Mouse (Mus musculus): ENCODE measurements around the gene Rnf31. TPM values are rescaled to one million over a fixed set of nuclear protein-coding genes. Genes with fewer than 3 reads are reported as not detected.

The Rnf31 gene
- polyA plus RNA-seq, 1 experiment from 2014 or later, result 22.0 TPM

DNA sequence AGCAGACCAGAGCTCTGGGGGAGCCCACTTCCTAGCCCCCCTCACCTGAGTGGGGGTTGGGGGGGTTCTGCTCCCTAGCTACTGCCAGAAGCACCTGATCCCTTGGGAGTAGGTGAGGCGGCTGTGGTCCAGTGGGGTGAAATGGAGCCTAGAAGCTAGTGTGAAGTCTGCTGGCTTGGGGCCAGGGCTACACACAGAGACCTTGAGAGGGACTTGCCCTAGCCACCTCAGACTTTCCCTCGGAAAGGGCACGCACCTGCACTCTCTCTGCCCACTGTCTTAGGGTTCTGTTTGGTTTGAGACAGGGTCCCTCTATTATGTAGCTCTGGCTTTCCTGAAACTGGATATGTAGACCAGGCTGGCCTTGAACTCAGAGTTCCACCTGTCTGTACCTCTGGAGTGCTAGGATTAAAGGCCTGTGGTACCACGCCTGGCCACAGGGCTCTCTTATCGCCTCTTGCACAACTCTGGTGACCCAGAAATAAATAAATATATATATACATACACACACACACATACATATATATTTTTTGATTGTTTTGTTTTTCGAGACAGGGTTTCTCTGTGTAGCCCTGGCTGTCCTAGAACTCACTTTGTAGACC is 12.7 kb upstream of the Rnf31 start:
- H3K9ac ChIP-seq (replicated peaks), result peak overlapping the region; percentile 87
- peaks cover 18% of the 10 kb centered on the region for H3K4me1 ChIP-seq
- H3K27ac ChIP-seq (replicated peaks), result peak overlapping the region; percentile 89
- peak; percentile 51 for ATAC-seq (ENCODE audit: low FRiP score)
- no peaks in the 10 kb centered on the region for H3K9me3 ChIP-seq (replicated peaks)
- H3K4me2 ChIP-seq, result peak overlapping the region; percentile 91
- H3K4me3 ChIP-seq (replicated peaks), result peak overlapping the region; percentile 74
- WGBS, result 34% methylated on average over 6 of the region's 6 CpGs
- peaks cover 21% of the 10 kb centered on the region for H3K36me3 ChIP-seq
- no peaks in the 10 kb centered on the region for H3K27me3 ChIP-seq (replicated peaks)

DNA sequence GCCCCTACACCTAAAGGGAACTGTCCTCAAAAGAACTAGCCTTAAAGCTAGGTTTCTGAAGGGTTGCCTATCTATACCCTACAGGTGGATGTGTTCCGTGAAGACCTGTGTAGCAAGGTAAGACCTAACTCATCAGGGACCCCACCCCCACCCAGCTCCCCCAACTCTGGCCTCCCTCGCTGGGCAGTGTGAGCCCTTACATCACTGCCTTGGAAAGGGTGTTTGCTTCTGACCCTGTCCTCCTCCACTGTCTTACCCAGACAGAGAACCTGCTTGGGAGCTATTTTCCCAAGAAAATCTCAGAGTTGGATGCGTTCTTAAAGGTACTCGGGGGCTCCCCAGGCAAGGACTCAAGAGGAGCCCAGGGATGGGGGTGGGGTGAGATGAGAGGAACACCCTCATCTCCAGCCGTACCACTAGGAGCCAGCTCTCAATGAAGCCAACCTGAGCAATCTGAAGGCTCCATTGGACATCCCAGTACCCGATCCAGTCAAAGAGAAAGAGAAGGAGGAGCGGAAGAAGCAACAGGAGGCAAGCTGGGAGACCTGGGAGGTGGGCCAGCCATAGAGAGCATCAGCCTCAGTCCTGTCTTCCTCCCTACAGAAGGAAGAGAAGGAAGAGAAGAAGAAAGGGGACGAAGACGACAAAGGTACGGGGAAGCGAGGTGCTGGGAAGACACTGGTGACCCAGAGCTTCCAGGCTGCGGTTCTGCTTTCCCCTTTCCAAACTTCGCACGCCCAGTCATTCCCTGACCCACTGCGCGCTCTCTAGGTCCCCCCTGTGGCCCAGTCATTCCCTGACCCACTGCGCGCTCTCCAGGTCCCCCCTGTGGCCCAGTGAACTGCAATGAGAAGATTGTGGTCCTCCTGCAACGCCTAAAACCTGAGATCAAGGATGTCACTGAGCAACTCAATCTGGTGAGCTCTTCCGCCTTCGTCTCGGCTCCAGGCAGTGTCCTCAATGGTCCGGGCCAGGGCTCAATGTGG is 11.7 kb upstream of the Rnf31 start:
- H3K4me3 ChIP-seq (replicated peaks), result no peak overlapping the region
- no peak for ATAC-seq (ENCODE audit: low FRiP score)
- no peaks in the 10 kb centered on the region for H3K9me3 ChIP-seq (replicated peaks)
- H3K9ac ChIP-seq (replicated peaks), result no peak overlapping the region
- WGBS, result 89% methylated on average over 23 of the region's 23 CpGs
- H3K36me3 ChIP-seq, result peaks cover 21% of the 10 kb centered on the region
- H3K4me1 ChIP-seq, result peaks cover 22% of the 10 kb centered on the region
- H3K27me3 ChIP-seq (replicated peaks), result no peaks in the 10 kb centered on the region
- H3K27ac ChIP-seq (replicated peaks), result no peak overlapping the region
- H3K4me2 ChIP-seq, result 0 out of 2 replicates have a peak overlapping the region, but pooled peaks have one; percentile 91

DNA sequence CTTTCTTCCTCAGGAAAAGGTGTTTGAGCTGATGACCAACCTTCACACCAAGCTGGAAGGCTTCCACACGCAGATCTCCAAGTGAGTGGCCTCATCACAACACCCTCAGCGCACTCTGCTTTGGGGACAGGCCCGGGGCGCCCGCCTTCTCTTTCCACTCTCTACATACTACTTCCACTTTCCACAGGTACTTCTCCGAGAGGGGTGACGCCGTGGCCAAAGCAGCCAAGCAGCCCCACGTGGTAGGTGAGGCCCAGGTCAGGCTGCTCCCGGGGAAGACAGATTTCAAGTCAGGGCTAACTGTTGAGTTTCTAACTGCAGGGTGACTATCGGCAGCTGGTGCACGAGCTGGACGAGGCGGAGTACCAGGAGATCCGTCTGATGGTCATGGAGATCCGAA is 10.8 kb upstream of the Rnf31 start:
- Histone ChIP-seq H3K9me3 (replicated peaks) (no peaks in the 10 kb centered on the region), H3K27ac (replicated peaks) (no peak overlapping the region), H3K4me3 (replicated peaks) (no peak overlapping the region), H3K4me1 (peaks cover 32% of the 10 kb centered on the region), H3K27me3 (replicated peaks) (no peaks in the 10 kb centered on the region), H3K36me3 (peaks cover 21% of the 10 kb centered on the region), H3K9ac (replicated peaks) (no peak overlapping the region), H3K4me2 (no peak overlapping the region)
- 95% methylated on average over 16 of the region's 16 CpGs for WGBS
- no peak for ATAC-seq (ENCODE audit: low FRiP score)

DNA sequence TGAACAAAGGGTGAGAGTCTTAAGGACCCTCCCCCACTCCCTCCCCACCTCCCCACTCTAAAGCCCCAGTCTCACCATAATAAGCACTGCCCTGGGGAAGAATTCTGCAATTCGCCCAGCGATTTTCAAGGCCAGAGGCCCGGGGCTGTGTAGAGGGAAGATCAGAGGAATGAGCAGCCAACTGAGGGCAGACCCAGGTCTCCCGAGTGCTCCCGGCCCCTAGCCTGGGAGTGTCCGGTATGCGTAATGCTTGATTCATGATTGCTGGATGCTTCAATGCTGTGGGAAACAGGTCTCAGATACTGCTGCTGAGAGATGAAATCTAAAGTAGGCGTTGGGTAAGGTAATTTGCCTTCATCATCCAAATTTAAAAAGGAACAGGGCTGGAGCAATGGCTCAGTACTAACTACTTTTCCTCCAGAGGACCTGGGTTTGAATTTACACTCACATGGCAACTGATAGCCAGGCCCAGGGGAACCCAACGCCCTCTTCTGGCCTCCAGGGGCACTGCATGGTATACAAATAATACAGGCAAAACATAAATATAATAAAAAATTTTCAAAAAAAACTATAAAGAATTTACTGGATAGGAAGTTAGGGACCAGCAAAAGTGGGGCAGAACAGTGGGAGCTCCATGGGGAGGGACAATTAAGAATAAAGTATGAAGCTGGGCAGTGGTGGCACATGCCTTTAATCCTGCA is 9.4 kb upstream of the Rnf31 start:
- H3K36me3 ChIP-seq, result peaks cover 23% of the 10 kb centered on the region
- H3K4me3 ChIP-seq (replicated peaks), result no peak overlapping the region
- no peaks in the 10 kb centered on the region for H3K9me3 ChIP-seq (replicated peaks)
- H3K9ac ChIP-seq (replicated peaks), result no peak overlapping the region
- peaks cover 32% of the 10 kb centered on the region for H3K4me1 ChIP-seq
- ATAC-seq (ENCODE audit: low FRiP score), result no peak
- 79% methylated on average over 9 of the region's 9 CpGs for WGBS
- no peak overlapping the region for H3K27ac ChIP-seq (replicated peaks)
- no peak overlapping the region for H3K4me2 ChIP-seq
- no peaks in the 10 kb centered on the region for H3K27me3 ChIP-seq (replicated peaks)

DNA sequence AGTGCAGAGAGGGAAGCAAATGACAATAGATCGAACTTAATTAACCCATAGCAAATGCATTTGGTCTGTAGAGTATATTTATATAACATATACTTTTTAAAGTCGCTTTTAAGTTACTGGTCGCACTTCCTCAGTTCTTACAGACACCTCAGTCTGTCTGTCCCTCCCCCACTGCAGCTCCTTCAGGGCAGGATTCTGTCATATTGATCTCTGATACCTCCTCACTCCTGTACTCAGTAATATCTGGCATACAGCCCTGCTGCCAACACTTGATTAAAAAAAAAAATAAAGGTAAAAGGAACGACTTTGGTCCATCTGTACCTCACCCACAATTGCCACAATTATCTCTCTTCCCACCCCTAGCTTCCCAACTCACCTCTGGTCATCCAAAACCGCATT is 7.2 kb upstream of the Rnf31 start:
- H3K4me1 ChIP-seq, result peaks cover 19% of the 10 kb centered on the region
- no peaks in the 10 kb centered on the region for H3K9me3 ChIP-seq (replicated peaks)
- WGBS, result 36% methylated on average over 5 of the region's 5 CpGs
- peak overlapping the region; percentile 76 for H3K4me2 ChIP-seq
- peak overlapping the region; percentile 68 for H3K9ac ChIP-seq (replicated peaks)
- peak overlapping the region; percentile 55 for H3K4me3 ChIP-seq (replicated peaks)
- H3K36me3 ChIP-seq, result peaks cover 33% of the 10 kb centered on the region
- no peaks in the 10 kb centered on the region for H3K27me3 ChIP-seq (replicated peaks)
- no peak for ATAC-seq (ENCODE audit: low FRiP score)
- H3K27ac ChIP-seq (replicated peaks), result peak overlapping the region; percentile 70

DNA sequence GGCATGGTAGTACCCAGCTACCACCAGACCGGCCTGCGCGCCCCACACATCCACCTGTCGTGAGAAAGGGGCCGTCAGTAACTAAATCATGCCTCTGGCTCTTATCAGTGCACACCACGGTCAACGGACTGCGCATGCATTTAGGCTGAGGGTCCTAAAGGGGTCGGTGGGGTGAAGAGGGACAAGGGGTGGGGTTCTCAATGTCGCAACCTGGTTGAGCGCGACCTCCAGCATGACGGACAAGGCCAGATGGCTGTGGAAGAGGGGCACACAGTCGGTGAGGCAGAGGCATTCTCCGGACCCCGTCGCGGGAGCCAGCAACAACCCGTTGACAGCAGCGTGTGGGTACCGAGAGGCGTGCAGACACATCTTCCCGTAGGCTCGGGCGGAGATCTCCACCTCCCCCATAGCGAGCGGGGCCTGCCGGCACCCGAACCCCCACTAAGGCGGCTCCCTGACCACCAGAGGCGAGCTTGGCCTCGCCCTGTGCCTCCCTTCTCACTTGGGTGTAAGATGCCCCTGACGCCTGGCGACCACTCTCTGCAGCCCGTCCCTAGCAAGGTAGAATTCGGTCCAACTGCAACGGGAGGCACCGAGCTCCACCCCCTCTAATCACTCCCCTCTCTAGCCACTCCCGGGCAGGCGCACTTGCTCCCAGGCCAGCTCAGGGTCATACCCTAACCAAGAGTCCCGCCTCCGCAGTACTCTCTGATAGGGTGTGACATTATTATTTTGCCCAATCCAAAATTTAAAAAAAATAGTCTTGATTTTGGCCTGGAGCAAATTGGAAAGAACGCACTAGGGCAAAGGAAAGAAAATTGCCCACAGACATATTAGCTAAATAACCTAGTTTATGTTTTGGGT is 6.6 kb upstream of the Rnf31 start, which contains the start of gene Emc9:
Gene Emc9 (minus strand): TSS at position 601 of the 864 bp plus-strand sequence.
- H3K9me3 ChIP-seq (replicated peaks), result no peaks in the 10 kb centered on the region
- H3K27me3 ChIP-seq (replicated peaks), result no peaks in the 10 kb centered on the region
- peak within 1 kb of the TSS; percentile 55 for H3K4me3 ChIP-seq (replicated peaks)
- H3K9ac ChIP-seq (replicated peaks), result peak within 1 kb of the TSS; percentile 68
- H3K36me3 ChIP-seq, result peaks cover 33% of the 10 kb centered on the region
- peak within 1 kb of the TSS; percentile 76 for H3K4me2 ChIP-seq
- peak within 1 kb of the TSS; percentile 70 for H3K27ac ChIP-seq (replicated peaks)
- peaks cover 21% of the 10 kb centered on the region for H3K4me1 ChIP-seq
- 3% methylated on average over 43 of the region's 43 CpGs for WGBS
- peak; percentile 82 for ATAC-seq (ENCODE audit: low FRiP score)

DNA sequence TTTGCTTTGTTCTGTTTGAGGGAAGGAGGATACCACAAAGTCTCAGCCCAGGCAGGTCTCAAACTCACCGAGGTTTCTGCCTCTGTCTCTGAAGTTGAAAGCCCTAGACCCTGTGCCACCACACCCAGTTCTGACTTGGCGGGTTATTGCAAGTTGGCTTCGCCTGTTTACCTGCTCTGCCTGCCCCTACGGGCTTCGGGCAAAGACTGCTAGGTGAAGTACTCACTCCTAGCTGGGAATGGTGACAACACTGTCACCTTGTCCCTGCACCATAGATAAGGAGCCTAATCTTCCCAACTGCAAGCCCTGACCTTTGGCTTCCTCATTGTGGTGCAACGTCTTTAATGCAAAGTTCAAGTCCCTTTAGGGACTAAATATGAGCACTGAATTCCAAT is 5.9 kb upstream of the Rnf31 start:
- H3K27ac ChIP-seq (replicated peaks), result no peak overlapping the region
- ATAC-seq (ENCODE audit: low FRiP score), result no peak
- peaks cover 27% of the 10 kb centered on the region for H3K36me3 ChIP-seq
- no peaks in the 10 kb centered on the region for H3K27me3 ChIP-seq (replicated peaks)
- peaks cover 27% of the 10 kb centered on the region for H3K4me1 ChIP-seq
- H3K4me3 ChIP-seq (replicated peaks), result peak overlapping the region; percentile 55
- H3K9me3 ChIP-seq (replicated peaks), result no peaks in the 10 kb centered on the region
- 65% methylated on average over 6 of the region's 6 CpGs for WGBS
- H3K4me2 ChIP-seq, result peak overlapping the region; percentile 76
- H3K9ac ChIP-seq (replicated peaks), result no peak overlapping the region

DNA sequence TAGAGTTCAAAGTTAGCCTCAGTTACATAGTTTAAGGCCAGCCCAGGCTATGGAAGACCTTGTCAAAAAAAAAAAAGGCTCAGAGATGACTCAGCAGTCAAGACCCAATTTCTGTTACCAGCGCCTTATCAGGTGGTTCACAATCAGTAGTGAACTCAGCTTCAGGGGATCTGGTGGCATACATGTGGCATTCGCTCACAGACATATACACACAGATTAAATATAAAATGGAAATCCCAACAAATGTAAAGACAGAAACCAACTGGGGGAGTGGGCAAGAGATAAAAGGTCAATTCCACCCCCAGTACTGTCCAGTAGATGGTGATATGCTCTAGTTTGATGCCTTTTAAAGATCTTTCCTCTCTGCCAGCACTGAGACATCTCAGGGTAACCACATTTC is 5.4 kb upstream of the Rnf31 start:
- Histone ChIP-seq H3K4me2 (no peak overlapping the region), H3K9me3 (replicated peaks) (no peaks in the 10 kb centered on the region), H3K27ac (replicated peaks) (no peak overlapping the region), H3K27me3 (replicated peaks) (no peaks in the 10 kb centered on the region), H3K9ac (replicated peaks) (no peak overlapping the region), H3K36me3 (peaks cover 21% of the 10 kb centered on the region), H3K4me3 (replicated peaks) (no peak overlapping the region), H3K4me1 (peaks cover 28% of the 10 kb centered on the region)
- no peak for ATAC-seq (ENCODE audit: low FRiP score)
- 96% methylated on average over 2 of the region's 2 CpGs for WGBS

DNA sequence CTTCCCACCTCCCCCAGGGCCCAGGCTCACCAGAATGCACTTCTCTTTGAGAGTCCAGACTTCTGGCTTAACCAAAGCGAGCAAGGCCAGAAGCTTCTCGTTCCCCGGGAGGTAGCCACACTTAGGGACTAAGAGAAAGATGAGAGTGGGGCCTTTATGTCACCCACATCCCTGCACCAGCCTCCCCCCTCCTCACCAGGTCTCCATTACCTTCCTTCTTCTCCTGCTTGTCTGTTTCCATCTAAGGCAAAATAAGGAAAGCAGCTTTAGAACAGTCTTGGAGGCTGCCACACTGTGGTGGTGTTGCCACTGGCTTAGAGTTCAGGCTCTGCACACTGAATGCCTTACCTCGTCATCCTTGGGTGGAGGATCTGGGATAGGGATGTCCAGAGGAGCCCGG is 2.2 kb upstream of the Rnf31 start:
- no peak overlapping the region for H3K9ac ChIP-seq (replicated peaks)
- no peak overlapping the region for H3K4me2 ChIP-seq
- H3K4me1 ChIP-seq, result peaks cover 53% of the 10 kb centered on the region
- no peaks in the 10 kb centered on the region for H3K9me3 ChIP-seq (replicated peaks)
- H3K27me3 ChIP-seq (replicated peaks), result no peaks in the 10 kb centered on the region
- 99% methylated on average over 5 of the region's 5 CpGs for WGBS
- H3K36me3 ChIP-seq, result peaks cover 18% of the 10 kb centered on the region
- ATAC-seq (ENCODE audit: low FRiP score), result no peak
- H3K27ac ChIP-seq (replicated peaks), result no peak overlapping the region
- no peak overlapping the region for H3K4me3 ChIP-seq (replicated peaks)

DNA sequence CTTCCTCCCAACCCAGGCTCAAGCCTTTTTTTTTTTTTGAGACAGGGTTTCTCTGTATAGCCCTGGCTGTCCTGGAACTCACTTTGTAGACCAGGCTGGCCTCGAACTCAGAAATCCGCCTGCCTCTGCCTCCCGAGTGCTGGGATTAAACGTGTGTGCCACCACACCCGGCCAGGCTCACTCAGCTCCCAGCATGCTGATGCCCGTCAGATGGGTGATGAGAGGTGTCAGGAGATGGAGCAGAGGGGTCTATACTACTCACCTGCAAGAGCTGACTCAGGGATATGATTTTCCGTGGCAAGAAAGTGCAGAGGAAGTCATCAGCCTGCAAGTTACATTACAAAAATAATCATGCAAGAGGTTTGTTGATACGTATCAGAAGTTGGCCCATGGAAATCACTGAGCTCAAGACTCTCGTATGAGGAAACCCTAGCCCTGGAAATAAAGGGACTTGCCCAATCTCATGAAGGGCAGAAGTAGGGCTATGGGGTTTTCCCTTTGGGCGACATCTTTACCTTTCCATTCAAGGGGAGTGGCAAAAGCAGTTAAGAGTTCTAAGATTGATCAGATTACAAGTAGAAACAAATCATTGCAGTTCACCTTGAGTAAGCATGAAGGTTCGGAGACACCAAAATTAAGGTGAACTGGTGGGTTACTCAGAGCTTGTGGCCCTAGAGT is 1.6 kb upstream of the Rnf31 start:
- 89% methylated on average over 11 of the region's 11 CpGs for WGBS
- Histone ChIP-seq H3K4me1 (peaks cover 48% of the 10 kb centered on the region), H3K9me3 (replicated peaks) (no peaks in the 10 kb centered on the region), H3K9ac (replicated peaks) (peak overlapping the region; percentile 87), H3K4me2 (peak overlapping the region; percentile 95), H3K27me3 (replicated peaks) (no peaks in the 10 kb centered on the region), H3K36me3 (peaks cover 24% of the 10 kb centered on the region), H3K27ac (replicated peaks) (peak overlapping the region; percentile 92; the same call in 1 of the 2 replicates), H3K4me3 (replicated peaks) (peak overlapping the region; percentile 93)
- no peak for ATAC-seq (ENCODE audit: low FRiP score)
